Comparison of ENCODE assay signal across 8 mouse cellular contexts in the genomic region with DNA sequence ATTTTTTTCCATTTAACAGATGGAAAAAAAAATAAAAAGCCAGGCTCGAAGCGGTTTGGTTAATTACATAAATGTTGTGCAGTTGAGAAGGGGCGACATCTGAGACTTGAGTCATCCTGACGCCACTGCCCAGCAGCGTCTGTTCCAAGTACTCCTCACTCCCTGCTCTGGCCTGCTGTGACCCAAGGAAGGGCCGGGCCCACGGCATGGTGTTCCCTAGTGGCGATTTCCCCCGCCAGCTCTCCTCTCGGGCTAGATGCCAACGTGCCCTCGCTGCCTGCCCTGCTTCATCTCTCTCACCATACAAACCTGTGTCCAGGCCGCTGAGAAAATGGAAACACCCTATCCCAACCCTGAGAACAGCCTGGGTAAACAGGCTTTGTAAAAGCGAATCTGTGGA. TPM values are rescaled to one million over a fixed set of nuclear protein-coding genes. Genes with fewer than 3 reads are reported as not detected.
DNase-seq lines count a peak whose midpoint lies in the region; ATAC-seq lines count a peak whose summit lies in the region.

No protein-coding gene starts in this region.

- ATAC-seq in erythroid progenitor cell, adult 5-6 weeks (replicated peaks; ENCODE audit: low FRiP score, poor library complexity, severe bottlenecking): no peak
- no peak for ATAC-seq in erythroblast, adult 5-6 weeks (replicated peaks; ENCODE audit: low FRiP score, poor library complexity, severe bottlenecking)

- DNase-seq in adrenal gland, adult 2 months: peak; percentile 27
- no peak for DNase-seq in adrenal gland, postnatal 4 days (ENCODE audit: low spot score in 2 of 2)
- peak; percentile 10 for DNase-seq in brain, adult 2 months (ENCODE audit: low read depth, low spot score)
- DNase-seq in heart, postnatal 4 days: peak; percentile 45
- DNase-seq in lung, adult 18-20 months: peak; percentile 71 to 81
- no peak for DNase-seq in cerebellum, postnatal 14 days

RNA-seq across cellular contexts. Expression of gene A4galt, which starts 0.5 kb away (rescaled TPM):
- 10 to 100 TPM in 1 of 2 experiments, 1 to 10 TPM in 1; 8.3 to 14.2 TPM for total RNA-seq in adrenal gland, adult 2 months (2021)
- polyA plus RNA-seq in adrenal gland, adult 2 months (2012; rRNA removed): 8.8 and 22.2 TPM in 2 replicates
- total RNA-seq in adrenal gland, postnatal 4 days (2021): 10 to 100 TPM; 11.6 to 14.6 TPM
- total RNA-seq in heart, postnatal 4 days (2021): 1 to 10 TPM; 3.4 to 4.1 TPM
- 0.84 and 1.8 TPM in 2 replicates for total RNA-seq in erythroid progenitor cell, adult 5-6 weeks (2015; ENCODE audit: low replicate concordance)
- total RNA-seq in erythroid progenitor cell, adult 5-6 weeks (2017; ENCODE audit: low replicate concordance): not detected in 2 replicates
- not detected in 2 replicates for total RNA-seq in erythroblast, adult 5-6 weeks (2015; ENCODE audit: low replicate concordance)
- total RNA-seq in erythroblast, adult 5-6 weeks (2017; ENCODE audit: low replicate concordance): 0.28 and 0.34 TPM in 2 replicates

Comparison
In these comparisons a context has a peak if more than half of its experiments do, and no peak if none do; other contexts are left out.
1. DNase-seq: peak in adrenal gland, adult 2 months (single experiment), brain, adult 2 months (single experiment), heart, postnatal 4 days (single experiment) and lung, adult 18-20 months (2 of 2); none in adrenal gland, postnatal 4 days (0 of 2) and cerebellum, postnatal 14 days (0 of 2).